Mouse (Mus musculus) olfactory bulb, adult 2 months (tissue): ENCODE data around the gene Tmem192. TPM values are rescaled to one million over a fixed set of nuclear protein-coding genes. Genes with fewer than 3 reads are reported as not detected.
"Not testable (repeated sequence)": the region's sequence is repeated elsewhere in the genome, so short reads cannot be mapped to it uniquely, and the experiment has no call there.

Experiments
- H3K27ac ChIP-seq: fragments of 200-500 bp; 2 replicates; pipeline ENCODE4 v1.5.1; 2012; ENCODE audit warnings: low read depth, low read length; ENCODE audit not compliant: insufficient read depth
- H3K4me1 ChIP-seq: fragments of 200-500 bp; 2 replicates; pipeline ENCODE4 v1.6.1; 2012; ENCODE audit warnings: low read length; ENCODE audit not compliant: control insufficient read depth, insufficient read depth
- H3K4me3 ChIP-seq: fragments of 200-500 bp; 2 replicates; pipeline ENCODE4 v1.5.1; 2012; ENCODE audit warnings: mild to moderate bottlenecking, low read depth, low read length, moderate library complexity; ENCODE audit not compliant: insufficient read depth
- CTCF ChIP-seq: fragments of 200-500 bp; IDR thresholded peaks from 2 replicates; pipeline ENCODE4 v1.5.1; 2012; ENCODE audit warnings: low read depth, mild to moderate bottlenecking, low read length, moderate library complexity; ENCODE audit not compliant: insufficient read depth
- POLR2A ChIP-seq: fragments of 200-500 bp; IDR thresholded peaks from 2 replicates; pipeline ENCODE4 v1.6.1; 2012; ENCODE audit warnings: mild to moderate bottlenecking, low read depth, low read length, moderate library complexity; ENCODE audit not compliant: insufficient read depth
- WGBS: fragments of 180-500 bp; shearing (Covaris S2); methylation state at CpG from one replicate; pipeline ENCODE4 v1.1.7; 2018; 5-methylcytosine and 5-hydroxymethylcytosine counted together
- polyA plus RNA-seq: library from polyadenylated mRNA; stranded (reverse); fragments of >200 nt; gene quantifications from 2 replicates; pipeline ENCODE4 v1.2.4, GENCODE M21; 2012; ENCODE audit warnings: low replicate concordance; ENCODE audit not compliant: missing spikeins, insufficient read depth, insufficient read length

Tmem192 gene
- polyA plus RNA-seq, 1 experiment = not detected

DNA sequence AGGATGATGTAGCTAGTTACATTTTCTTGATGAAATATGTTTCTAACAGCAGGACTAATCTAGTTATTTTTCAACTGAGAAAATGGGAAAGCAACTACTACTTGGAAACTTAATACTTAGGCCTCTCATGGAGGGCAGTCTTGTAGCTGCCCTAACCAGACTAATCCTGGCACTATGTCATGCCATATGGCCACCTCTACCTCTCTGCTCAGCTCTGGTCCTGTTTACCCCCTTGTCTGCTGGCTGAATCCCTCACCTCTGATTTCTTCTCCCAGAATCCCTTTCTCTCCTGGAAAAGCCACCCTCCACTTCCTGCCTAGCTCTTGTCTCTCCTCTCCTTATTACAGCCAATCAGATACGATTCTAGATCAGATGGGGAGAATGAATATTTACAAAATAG lies 1.4 kb downstream of the Tmem192 start:
- Histone ChIP-seq H3K27ac (no peak overlapping the region), H3K4me3 (no peak overlapping the region), H3K4me1 (0 out of 2 replicates have a peak, but pooled peaks cover 2% of the 10 kb centered on the region)
- TF ChIP-seq POLR2A (no peak), CTCF (no peak)
- 64% methylated on average over 1 of the region's 1 CpGs for WGBS

GRCm38 (mm10) chr8:64952101-64952500 lies 5.1 kb downstream of the Tmem192 start:
- H3K27ac ChIP-seq = no peak overlapping the region
- WGBS = 54% methylated on average over 6 of the region's 6 CpGs
- H3K4me1 ChIP-seq = 0 out of 2 replicates have a peak, but pooled peaks cover 2% of the 10 kb centered on the region
- H3K4me3 ChIP-seq = no peak overlapping the region
- TF ChIP-seq CTCF (no peak), POLR2A (no peak)

GRCm38 (mm10) chr8:64959025-64959424 lies 12.0 kb downstream of the Tmem192 start:
- H3K27ac ChIP-seq = no peak overlapping the region
- H3K4me1 ChIP-seq = no peaks in the 10 kb centered on the region
- 89% methylated on average over 9 of the region's 9 CpGs for WGBS
- no peak overlapping the region for H3K4me3 ChIP-seq
- TF ChIP-seq CTCF = no peak
- no peak for TF ChIP-seq POLR2A

GRCm38 (mm10) chr8:64962836-64963235 lies 15.9 kb downstream of the Tmem192 start:
- H3K4me1 ChIP-seq = no peaks in the 10 kb centered on the region
- no peak for TF ChIP-seq CTCF
- no peak overlapping the region for H3K4me3 ChIP-seq
- no peak overlapping the region for H3K27ac ChIP-seq

GRCm38 (mm10) chr8:64983150-64983897 lies 36.3 kb downstream of the Tmem192 start:
- TF ChIP-seq CTCF = no peak
- no peak for TF ChIP-seq POLR2A
- H3K4me3 ChIP-seq = no peak overlapping the region
- 74% methylated on average over 20 of the region's 20 CpGs for WGBS
- no peak overlapping the region for H3K27ac ChIP-seq
- H3K4me1 ChIP-seq = no peaks in the 10 kb centered on the region

DNA sequence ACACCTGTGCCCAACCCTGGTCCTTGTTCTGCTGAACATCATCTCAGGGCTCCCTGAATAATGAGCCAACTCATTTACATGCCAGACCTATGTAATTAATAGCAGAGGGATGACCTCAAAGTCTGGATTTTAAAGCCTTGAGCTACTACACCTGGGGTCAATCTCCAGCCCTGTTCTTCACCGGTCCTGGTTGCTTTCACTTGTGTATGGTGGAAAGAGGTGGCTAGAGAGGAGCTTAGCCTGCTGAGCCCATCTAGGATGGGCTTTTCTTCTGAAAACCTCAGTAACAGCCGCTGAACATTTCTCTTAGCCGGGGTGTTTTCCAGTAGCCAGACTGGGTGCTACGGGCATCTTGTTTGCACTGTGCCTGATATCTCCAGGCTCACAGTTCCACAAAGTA lies 40.7 kb downstream of the Tmem192 start, which contains the start of gene Trim75:
Trim75 (minus strand) TSS at position 101 of the 400 bp plus-strand sequence.
- Histone ChIP-seq H3K4me3 (no peak within 1 kb of the TSS), H3K27ac (no peak within 1 kb of the TSS), H3K4me1 (no peaks in the 10 kb centered on the region)
- WGBS = 91% methylated on average over 4 of the region's 4 CpGs
- TF ChIP-seq CTCF (no peak), POLR2A (no peak)

DNA sequence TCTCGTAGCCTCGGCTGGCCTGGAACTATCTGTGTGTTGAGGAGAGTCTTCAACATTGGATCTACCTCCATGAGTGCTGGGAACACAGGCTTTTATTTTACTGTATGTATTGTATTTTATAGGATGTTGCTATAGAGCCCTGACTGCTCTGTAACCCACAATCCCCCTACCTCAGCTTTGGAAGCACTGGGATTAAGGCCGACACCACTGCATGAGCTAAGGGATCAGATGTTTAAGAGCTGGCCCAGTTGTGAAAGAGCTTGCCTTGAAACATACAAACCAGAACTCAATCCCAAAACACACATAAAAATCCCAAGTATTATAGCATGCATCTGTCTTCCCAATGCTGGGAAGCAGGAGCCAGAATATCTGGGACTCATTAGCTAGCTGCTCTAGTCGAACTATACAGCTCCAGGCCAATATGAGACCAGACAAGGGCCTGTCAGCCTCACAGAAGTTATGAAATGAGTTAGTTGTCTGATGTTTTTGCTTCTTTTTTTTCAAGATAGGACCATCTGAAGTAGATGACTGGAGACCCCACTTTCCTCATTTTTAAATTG lies 51.9 kb downstream of the Tmem192 start:
- no peak overlapping the region for H3K27ac ChIP-seq
- 88% methylated on average over 4 of the region's 4 CpGs for WGBS

GRCm38 (mm10) chr8:65007616-65008015 lies 60.6 kb downstream of the Tmem192 start:
- 65% methylated on average over 6 of the region's 6 CpGs for WGBS
- H3K4me1 ChIP-seq, H3K27ac ChIP-seq, H3K4me3 ChIP-seq: not testable (repeated sequence)

More for the DNA sequence above, 51.9 kb downstream of the Tmem192 start:
- Histone ChIP-seq H3K4me3 (no peak overlapping the region), H3K4me1 (no peaks in the 10 kb centered on the region)
- TF ChIP-seq CTCF = no peak
- no peak for TF ChIP-seq POLR2A

DNA sequence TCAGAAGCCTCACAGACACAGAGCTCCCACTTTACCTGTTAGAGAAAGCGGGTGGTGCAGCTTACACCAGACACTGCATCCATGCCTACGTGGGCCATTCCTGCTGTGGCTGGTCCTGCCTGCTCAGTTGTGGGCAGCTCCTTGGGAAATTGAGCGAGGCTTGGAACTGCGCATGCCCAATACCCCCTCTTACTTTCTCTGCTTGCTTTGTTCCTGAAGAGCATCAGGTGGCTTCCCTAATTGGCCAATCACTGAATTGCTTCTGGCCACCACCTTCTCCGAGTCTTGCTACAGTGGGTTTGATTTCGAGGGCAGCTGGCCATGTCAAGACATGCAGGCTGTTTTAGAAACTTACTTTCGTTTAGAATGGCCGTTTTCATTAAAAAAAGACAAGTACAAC lies 71.4 kb downstream of the Tmem192 start, which contains the start of the genes Trim61 and Trim60:
Trim61 (minus strand) TSS at position 101 of the 400 bp plus-strand sequence.
Trim60 (minus strand) TSS at position 162 of the 400 bp plus-strand sequence.
- no peak within 1 kb of the TSS for H3K27ac ChIP-seq
- WGBS = 75% methylated on average over 8 of the region's 8 CpGs
- no peak within 1 kb of the TSS for H3K4me3 ChIP-seq
- no peak for TF ChIP-seq CTCF
- H3K4me1 ChIP-seq = no peaks in the 10 kb centered on the region

Other genes starting within 250 kb of the Tmem192 start
- gene Msmo1, start 213.4 kb upstream of the Tmem192 start, polyA plus RNA-seq = not detected in 2 replicates
- not detected in 2 replicates for gene Klhl2, start 97.2 kb upstream of the Tmem192 start, polyA plus RNA-seq
- gene Trim75, start 40.6 kb downstream of the Tmem192 start, polyA plus RNA-seq = not detected in 2 replicates
- not detected in 2 replicates for gene Trim61, start 71.3 kb downstream of the Tmem192 start, polyA plus RNA-seq
- not detected in 2 replicates for gene Trim60, start 71.4 kb downstream of the Tmem192 start, polyA plus RNA-seq
- gene Apela, start 90.2 kb downstream of the Tmem192 start, polyA plus RNA-seq = not detected in 2 replicates
- not detected in 2 replicates for gene Gm10663, start 127.8 kb downstream of the Tmem192 start, polyA plus RNA-seq
- gene BC030870, start 182.4 kb downstream of the Tmem192 start, polyA plus RNA-seq = not detected in 2 replicates